Mouse (Mus musculus) neural tube, embryonic 10.5 days (tissue): ENCODE measurements around the gene Zfr2.

Experiments used
- DNase-seq: peaks from one replicate; pipeline ENCODE4 v3.0.0-alpha.2; 2017; ENCODE audit warnings: low spot score; ENCODE audit errors: extremely low spot score

The Zfr2 gene

DNA sequence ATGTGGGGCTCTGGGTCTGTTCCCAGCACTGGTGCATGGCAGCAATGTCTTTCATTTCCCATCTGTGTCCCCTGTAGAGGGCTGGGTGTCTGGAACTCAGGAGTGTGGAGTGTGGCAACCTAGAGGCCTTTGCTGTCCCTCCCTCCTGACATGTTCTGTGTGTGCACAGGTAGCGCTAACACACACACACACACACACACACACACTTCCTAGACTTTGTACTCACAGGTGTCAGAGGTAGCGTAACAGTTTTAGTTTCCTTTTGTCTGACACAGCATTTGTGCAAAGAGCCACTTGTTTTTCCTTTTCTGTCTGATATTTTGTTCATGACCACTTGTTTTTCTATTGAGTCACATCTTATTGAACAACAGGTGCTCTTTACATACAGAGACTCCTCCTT lies 14.8 kb downstream of the Zfr2 start:
- DNase-seq: no peak

GRCm38 (mm10) chr10:81249442-81249841 lies 16.5 kb downstream of the Zfr2 start:
- DNase-seq: no peak

DNA sequence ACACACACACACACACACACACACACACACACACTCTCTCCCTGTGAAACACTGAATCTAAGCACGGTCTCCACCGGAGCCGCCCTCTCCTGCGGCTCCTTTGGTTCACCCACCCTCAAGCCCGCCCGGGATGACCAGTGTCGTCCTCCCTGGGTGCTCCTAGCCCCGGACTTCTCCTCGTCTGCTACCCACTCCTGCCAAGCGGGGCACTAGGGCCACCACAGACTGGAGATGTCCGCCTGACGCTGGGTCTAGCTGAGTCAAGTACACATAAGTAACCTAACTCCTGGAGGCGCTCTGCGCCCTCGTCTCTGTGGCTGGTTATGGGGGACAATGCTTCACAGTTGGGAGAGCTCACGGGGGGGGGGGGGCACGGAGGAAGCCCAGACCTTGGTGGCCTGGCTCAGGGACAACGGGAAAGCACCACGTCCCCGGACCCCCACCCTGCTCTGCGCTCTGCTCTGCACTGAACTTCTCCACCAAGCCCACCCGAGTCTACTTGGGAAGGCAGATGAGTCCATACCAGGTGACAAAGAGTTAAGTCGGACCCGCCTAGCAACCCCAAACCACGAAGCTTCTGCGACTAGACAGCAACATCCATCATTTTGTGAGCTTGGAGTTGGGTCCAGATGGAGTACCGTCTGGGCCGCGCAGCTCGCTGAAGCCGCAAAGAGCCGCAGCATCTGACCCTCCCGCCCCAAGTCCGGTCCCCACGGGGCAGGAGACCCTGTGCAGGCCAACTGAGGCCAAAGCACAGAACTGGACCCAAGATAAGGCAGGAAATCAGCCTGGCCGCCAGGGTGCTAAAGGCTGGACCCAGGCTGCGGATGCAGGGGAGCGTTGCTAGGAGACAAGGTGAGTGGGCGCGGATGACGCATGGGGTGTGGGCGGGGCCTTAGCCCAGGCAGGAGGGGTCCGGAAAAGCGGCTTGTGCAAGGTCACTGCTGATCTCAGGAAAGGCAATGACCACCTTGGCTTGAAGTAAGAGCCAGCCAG lies 19.8 kb downstream of the Zfr2 start, which contains the start of gene Matk:
Gene Matk, plus strand, starts transcription at position 512 of the 996 bp plus-strand sequence.
- peak; percentile 59 for DNase-seq

DNA sequence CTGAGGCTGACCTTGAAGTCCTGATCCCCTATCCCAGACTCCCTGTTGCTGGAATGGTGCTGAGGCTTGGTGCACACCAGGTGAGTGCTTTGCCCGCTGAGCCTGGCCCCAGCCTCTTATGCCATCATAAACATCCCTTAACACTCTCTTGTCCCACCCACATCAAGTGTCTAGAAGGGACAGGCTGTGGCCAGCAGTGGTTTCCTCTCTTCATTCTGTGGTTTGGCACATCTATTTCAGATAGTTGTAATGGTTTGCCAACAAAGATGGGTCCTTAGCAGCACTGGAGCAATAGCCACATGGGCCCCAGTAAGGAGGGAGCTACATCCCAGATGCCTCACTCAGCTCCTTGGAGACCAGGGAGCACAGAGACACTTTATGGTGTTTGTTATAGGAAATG lies 21.9 kb downstream of the Zfr2 start:
- no peak for DNase-seq

GRCm38 (mm10) chr10:81257158-81258039 lies 24.4 kb downstream of the Zfr2 start:
- DNase-seq: peak; percentile 49

GRCm38 (mm10) chr10:81259225-81259884 lies 26.4 kb downstream of the Zfr2 start:
- peak; percentile 30 for DNase-seq

DNA sequence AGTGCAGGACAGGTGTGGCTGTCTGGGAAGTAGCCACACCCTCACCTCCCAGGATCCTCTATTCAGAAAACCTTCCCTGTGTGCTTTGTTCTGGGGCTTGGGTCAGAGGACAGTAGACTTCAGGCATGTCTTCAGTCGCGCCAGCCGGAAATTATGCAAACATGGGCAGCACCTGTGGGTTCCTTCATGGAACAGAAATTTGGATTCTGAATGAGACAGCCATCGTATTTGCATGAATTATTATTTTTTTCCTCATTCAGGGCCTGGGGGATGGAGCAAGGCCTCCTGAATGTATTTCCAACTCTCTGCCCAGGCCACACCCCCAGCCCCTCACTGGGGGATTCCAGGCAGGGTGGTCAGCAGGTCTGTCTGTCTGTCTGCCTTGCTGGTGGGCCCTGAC lies 28.1 kb downstream of the Zfr2 start:
- DNase-seq: no peak

GRCm38 (mm10) chr10:81265540-81265939 lies 32.6 kb downstream of the Zfr2 start:
- no peak for DNase-seq

GRCm38 (mm10) chr10:81266211-81267105 lies 33.5 kb downstream of the Zfr2 start, which contains the start of the genes Mrpl54 and Apba3:
TSS of gene Mrpl54 (minus strand) at chr10:81266934.
TSS of gene Apba3 (plus strand) at chr10:81266960.
- peak; percentile 98 for DNase-seq

DNA sequence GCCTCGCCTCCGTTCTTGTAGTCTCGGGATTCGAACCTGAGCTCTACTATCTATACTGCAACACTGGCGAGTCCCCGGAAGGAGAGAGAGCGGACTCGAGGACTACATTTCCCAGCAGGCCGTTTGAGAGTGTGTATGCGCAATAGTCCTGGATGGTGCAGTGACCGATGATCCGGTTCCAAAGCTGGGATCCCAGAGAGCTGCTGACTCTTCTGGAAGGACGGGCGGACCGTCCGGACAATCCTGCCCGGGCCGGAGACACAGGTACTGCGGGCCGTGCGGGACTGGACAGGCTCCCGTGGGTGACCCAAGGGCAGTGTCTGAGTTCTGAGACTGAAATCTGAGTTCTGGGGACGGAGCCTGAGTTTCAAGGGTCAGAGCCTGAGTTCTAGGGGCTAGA lies 35.1 kb downstream of the Zfr2 start:
- peak; percentile 73 for DNase-seq

GRCm38 (mm10) chr10:81268643-81269412 lies 35.9 kb downstream of the Zfr2 start:
- DNase-seq: no peak

DNA sequence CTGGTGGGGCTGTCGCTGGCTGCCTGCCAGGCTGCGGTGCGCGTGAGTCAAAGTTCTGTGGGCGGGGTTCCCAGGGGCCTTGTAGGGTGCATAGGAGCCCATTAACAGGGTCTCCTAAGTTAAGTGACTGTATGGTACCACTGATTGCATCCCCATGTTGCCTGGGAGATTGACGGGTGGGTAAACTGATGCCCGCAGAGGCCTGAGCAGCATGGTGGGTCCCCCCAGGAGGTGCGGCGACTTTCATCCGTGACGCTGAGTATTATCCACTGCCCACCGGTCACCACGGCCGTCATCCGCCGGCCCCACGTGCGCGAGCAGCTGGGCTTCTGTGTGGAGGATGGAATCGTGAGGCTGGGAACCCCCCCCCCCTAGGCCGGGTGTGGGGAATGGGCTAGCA lies 39.4 kb downstream of the Zfr2 start:
- DNase-seq: no peak

GRCm38 (mm10) chr10:81273842-81274241 lies 40.9 kb downstream of the Zfr2 start:
- no peak for DNase-seq

- DNase-seq: no peak
Measured at GRCm38 (mm10) chr10:81277676-81278075, 44.7 kb downstream of the Zfr2 start.

DNA sequence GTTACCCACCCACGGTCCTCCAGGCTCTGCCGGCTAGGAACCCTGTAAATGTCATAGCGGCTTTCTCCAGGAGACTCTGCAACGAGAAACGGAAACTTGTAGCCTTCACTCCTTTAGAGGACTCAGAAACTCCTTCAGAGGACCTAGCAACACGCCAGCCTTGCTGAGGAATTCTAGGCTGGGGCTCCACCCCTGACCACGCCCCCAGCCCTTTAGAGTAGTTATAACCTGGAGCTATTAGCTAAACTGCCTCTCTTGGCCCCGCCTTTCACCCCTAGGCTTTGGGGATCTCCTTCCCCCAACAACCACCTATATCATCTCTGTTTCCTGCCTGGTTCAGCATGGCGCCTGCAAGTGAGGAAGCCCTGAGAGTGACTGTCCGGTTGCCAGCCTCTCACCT lies 46.5 kb downstream of the Zfr2 start:
- DNase-seq: no peak

DNA sequence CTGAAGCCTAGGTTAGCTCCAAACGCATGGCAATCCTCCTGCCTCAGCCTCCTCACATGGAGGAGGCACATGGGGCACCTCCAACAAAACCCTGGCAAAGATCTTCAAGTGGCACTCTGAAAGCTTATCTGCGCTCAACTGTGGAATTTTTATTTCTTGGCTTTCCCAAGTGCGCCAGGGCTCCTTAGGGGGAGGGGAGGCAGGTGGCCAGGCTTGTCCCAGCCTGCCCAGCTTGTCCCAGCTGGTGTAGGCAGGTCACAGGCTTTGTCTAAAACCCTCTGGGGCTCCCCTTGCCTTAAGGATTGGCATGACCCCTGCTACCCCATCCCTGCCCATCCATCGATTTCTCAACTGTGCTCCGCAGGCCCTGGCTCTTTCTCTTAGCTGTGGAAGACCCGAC lies 51.2 kb downstream of the Zfr2 start:
- no peak for DNase-seq

DNA sequence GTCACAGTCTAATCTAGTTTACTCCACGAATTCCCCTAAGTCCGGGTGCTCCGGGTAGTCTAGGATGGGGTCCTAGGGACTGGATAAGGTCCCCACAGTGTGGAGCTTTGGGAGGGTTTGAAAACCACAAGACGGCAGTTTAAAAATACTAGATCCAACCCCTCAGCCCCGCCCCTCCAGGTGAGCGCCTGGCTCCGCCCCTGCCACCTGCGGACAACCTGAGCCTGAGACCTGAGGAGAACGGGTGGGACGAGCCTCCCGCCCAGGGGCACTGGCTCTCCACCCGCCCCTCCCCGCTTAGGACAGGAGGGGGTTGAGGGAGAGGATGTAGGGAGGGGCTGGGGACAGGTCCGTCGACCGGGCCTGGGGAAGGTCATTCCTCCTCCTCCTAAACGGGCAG lies 51.8 kb downstream of the Zfr2 start:
- DNase-seq: no peak

GRCm38 (mm10) chr10:81285694-81286450 lies 52.9 kb downstream of the Zfr2 start:
- peak; percentile 96 for DNase-seq

DNA sequence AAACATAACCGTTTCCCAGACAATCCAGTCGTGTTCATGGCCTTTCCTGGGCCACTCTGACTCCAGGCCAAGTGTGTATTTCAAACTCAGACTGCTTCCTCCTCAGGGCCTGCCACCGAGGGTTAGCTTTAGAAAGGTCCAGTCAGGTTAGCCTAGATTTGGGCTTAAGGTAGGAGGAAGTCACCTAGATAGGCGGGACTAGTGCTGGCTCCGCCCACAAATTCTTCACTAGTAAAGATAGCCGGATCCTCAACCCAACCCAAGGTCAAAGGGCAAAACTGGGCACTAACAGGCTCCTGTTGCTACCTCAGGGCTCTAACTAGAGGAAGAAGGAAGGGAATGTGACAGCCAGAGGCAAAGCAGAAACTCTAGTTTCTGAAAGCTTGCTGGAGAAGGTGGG lies 53.6 kb downstream of the Zfr2 start:
- no peak for DNase-seq
